Mouse (Mus musculus) erythroblast, embryonic 14.5 days (primary cell): ENCODE measurements around the gene Ptger2. TPM values are rescaled to one million over a fixed set of nuclear protein-coding genes. Genes with fewer than 3 reads are reported as not detected.

Source experiments
- H3K27me3 ChIP-seq: 2 replicates; pipeline ENCODE4 v1.6.1; 2012; ENCODE audit warnings: inconsistent platforms; ENCODE audit not compliant: control insufficient read depth
- H3K36me3 ChIP-seq: 2 replicates; pipeline ENCODE4 v1.6.1; 2012; ENCODE audit warnings: mild to moderate bottlenecking, inconsistent platforms; ENCODE audit not compliant: control insufficient read depth
- H3K4me1 ChIP-seq: 2 replicates; pipeline ENCODE4 v1.6.1; 2012; ENCODE audit warnings: inconsistent platforms; ENCODE audit not compliant: control insufficient read depth
- H3K4me3 ChIP-seq: replicated peaks from 2 replicates; pipeline ENCODE3; 2012; ENCODE audit warnings: moderate library complexity, mild to moderate bottlenecking, inconsistent platforms
- H3K9me3 ChIP-seq: 2 replicates; pipeline ENCODE4 v1.6.1; 2012; ENCODE audit warnings: low read length, inconsistent platforms, mixed read lengths; ENCODE audit not compliant: control insufficient read depth
- GATA1 ChIP-seq: IDR thresholded peaks from 2 replicates; pipeline ENCODE4 v1.6.1; 2012; ENCODE audit warnings: low read length, inconsistent platforms, mixed read lengths
- TAL1 ChIP-seq: IDR thresholded peaks from 3 replicates; pipeline ENCODE4 v1.6.1; 2012; ENCODE audit warnings: low read length, inconsistent platforms, mixed read lengths
- polyA plus RNA-seq: library from polyadenylated mRNA; stranded (reverse); fragments of >175 nt; gene quantifications from 2 replicates; pipeline ENCODE4 v1.2.3, GENCODE M21; 2012

The Ptger2 gene
- polyA plus RNA-seq, 1 experiment, result 0.01 TPM

GRCm38 (mm10) chr14:45038052-45038451, 50.1 kb downstream of the Ptger2 start:
- TF ChIP-seq TAL1 (no peak), GATA1 (no peak)
- Histone ChIP-seq H3K4me1 (peaks cover 3% of the 10 kb centered on the region), H3K27me3 (no peaks in the 10 kb centered on the region)

GRCm38 (mm10) chr14:45040851-45041475, 53.0 kb downstream of the Ptger2 start:
- Histone ChIP-seq H3K27me3 (no peaks in the 10 kb centered on the region), H3K9me3 (no peaks in the 10 kb centered on the region), H3K36me3 (no peaks in the 10 kb centered on the region), H3K4me3 (no peak overlapping the region), H3K4me1 (peaks cover 3% of the 10 kb centered on the region)
- no peak for TF ChIP-seq TAL1
- no peak for TF ChIP-seq GATA1

More at GRCm38 (mm10) chr14:45038052-45038451, 50.1 kb downstream of the Ptger2 start:
- no peak overlapping the region for H3K4me3 ChIP-seq
- H3K9me3 ChIP-seq, result no peaks in the 10 kb centered on the region
- H3K36me3 ChIP-seq, result no peaks in the 10 kb centered on the region

GRCm38 (mm10) chr14:45048128-45048527, 60.1 kb downstream of the Ptger2 start:
- Histone ChIP-seq H3K36me3 (no peaks in the 10 kb centered on the region), H3K9me3 (no peaks in the 10 kb centered on the region), H3K4me3 (no peak overlapping the region), H3K27me3 (no peaks in the 10 kb centered on the region), H3K4me1 (peaks cover 7% of the 10 kb centered on the region)
- TF ChIP-seq GATA1 (no peak), TAL1 (no peak)

GRCm38 (mm10) chr14:45049689-45050418, 61.9 kb downstream of the Ptger2 start:
- peaks cover 7% of the 10 kb centered on the region for H3K4me1 ChIP-seq
- no peak for TF ChIP-seq TAL1
- TF ChIP-seq GATA1, result no peak
- no peak overlapping the region for H3K4me3 ChIP-seq
- no peaks in the 10 kb centered on the region for H3K9me3 ChIP-seq
- no peaks in the 10 kb centered on the region for H3K36me3 ChIP-seq
- H3K27me3 ChIP-seq, result no peaks in the 10 kb centered on the region

GRCm38 (mm10) chr14:45050419-45050776, 62.4 kb downstream of the Ptger2 start:
- Histone ChIP-seq H3K4me3 (no peak overlapping the region), H3K9me3 (no peaks in the 10 kb centered on the region), H3K27me3 (no peaks in the 10 kb centered on the region), H3K4me1 (peaks cover 7% of the 10 kb centered on the region), H3K36me3 (no peaks in the 10 kb centered on the region)
- TF ChIP-seq GATA1, result no peak
- no peak for TF ChIP-seq TAL1

GRCm38 (mm10) chr14:45051116-45051515, 63.1 kb downstream of the Ptger2 start:
- no peak for TF ChIP-seq GATA1
- no peak for TF ChIP-seq TAL1
- Histone ChIP-seq H3K4me3 (no peak overlapping the region), H3K27me3 (no peaks in the 10 kb centered on the region), H3K9me3 (no peaks in the 10 kb centered on the region), H3K36me3 (no peaks in the 10 kb centered on the region), H3K4me1 (peaks cover 7% of the 10 kb centered on the region)

Other genes with a start within 250 kb of the Ptger2 start
- gene Gm8267, start 237.9 kb upstream of the Ptger2 start, polyA plus RNA-seq, result not detected in 2 replicates
- gene Ptgdr, start 128.8 kb upstream of the Ptger2 start, polyA plus RNA-seq, result not detected in 2 replicates
- 0.15 TPM in 1 of 2 replicates, not detected in the other for gene Gpr137c, start 231.5 kb downstream of the Ptger2 start, polyA plus RNA-seq
- gene Txndc16, start 232.1 kb downstream of the Ptger2 start, polyA plus RNA-seq, result not detected in 2 replicates